In the genomic region with DNA sequence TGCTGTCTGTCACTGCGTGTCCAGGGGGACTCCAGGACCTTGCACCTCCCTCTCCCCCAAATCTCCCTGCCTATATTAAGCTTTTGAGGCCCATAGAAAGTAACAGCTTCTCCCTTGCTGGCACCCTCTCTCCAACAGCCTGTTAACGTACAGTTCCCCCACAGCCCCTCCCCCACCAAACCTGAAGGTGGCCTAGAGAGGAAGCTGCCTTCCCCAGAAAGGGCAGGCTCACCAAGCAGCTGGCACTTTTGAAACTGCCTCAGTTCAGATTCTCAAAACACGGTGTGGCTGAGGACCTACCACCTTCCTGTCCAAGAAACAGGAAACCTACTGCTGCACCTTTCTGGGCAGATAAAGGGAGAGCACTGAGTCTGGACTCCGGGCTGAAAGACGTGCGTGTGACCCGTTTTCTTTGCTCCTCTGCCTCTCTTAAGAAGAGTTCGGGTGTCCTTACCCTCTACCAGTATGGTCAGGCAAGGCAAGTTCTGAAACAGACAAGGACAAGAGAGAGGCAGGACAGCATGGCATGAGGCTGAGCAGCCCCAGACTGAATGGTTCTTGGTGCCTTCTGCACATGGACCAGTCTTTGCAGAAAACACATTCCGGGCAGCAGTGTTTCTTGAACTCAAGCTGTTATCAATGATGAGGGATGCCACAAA, we compare ENCODE assay signal across 8 mouse cellular contexts. TPM values are rescaled to one million over a fixed set of nuclear protein-coding genes. Genes with fewer than 3 reads are reported as not detected.
DNase-seq lines count a peak whose midpoint lies in the region; ATAC-seq and TF ChIP-seq lines count a peak whose summit lies in the region.

No protein-coding gene starts in this region.

- H3K9me3 ChIP-seq in forebrain, embryonic 13.5 days (replicated peaks) = no peaks in the 10 kb centered on the region
- H3K9me3 ChIP-seq in limb, embryonic 14.5 days (ENCODE audit: control insufficient read depth, low read length) = no peaks in the 10 kb centered on the region

- peak overlapping the region; percentile 98 for H3K9ac ChIP-seq in forebrain, embryonic 13.5 days
- peak overlapping the region; percentile 98 for H3K9ac ChIP-seq in limb, embryonic 14.5 days (ENCODE audit: low read depth, low read length, severe bottlenecking)

- H3K27ac ChIP-seq in forebrain, embryonic 13.5 days = peak overlapping the region; percentile 96
- H3K27ac ChIP-seq in limb, embryonic 14.5 days (replicated peaks; ENCODE audit: low read depth, low read length) = peak overlapping the region; percentile 98

- TF ChIP-seq POLR2A in limb, embryonic 14.5 days (IDR thresholded peaks at IDR 0.05; ENCODE audit: borderline replicate concordance, extremely low read depth, insufficient read depth, insufficient read length) = no peak

- H3K36me3 ChIP-seq in forebrain, embryonic 13.5 days (ENCODE audit: poor library complexity, severe bottlenecking) = peaks cover 36% of the 10 kb centered on the region
- peaks cover 37% of the 10 kb centered on the region for H3K36me3 ChIP-seq in limb, embryonic 14.5 days (ENCODE audit: control insufficient read depth, insufficient read depth, low read length)

- no peak; the same call in 1 of the 2 replicates for ATAC-seq in forebrain, embryonic 13.5 days
- no peak for ATAC-seq in limb, embryonic 14.5 days (ENCODE audit: low FRiP score, low read depth)
- peak; percentile 13; the same call in 1 of the 2 replicates for ATAC-seq in monocyte, adult 5-6 weeks (replicated peaks; ENCODE audit: insufficient number of reproducible peaks, low FRiP score, low TSS enrichment, poor library complexity, severe bottlenecking)

- 59% methylated on average over 9 of the region's 9 CpGs for WGBS in forebrain, embryonic 13.5 days
- 51% methylated on average over 9 of the region's 9 CpGs for WGBS in limb, embryonic 14.5 days

- peak; percentile 33 to 65 for DNase-seq in adrenal gland, adult (ENCODE audit: inconsistent age in 2 of 2, low spot score in 1 of 2)
- DNase-seq in adrenal gland, postnatal 10 days = no peak
- DNase-seq in A20 (ENCODE audit: low read depth, low spot score) = peak; percentile 89
- no peak for DNase-seq in limb, embryonic 14.5 days (ENCODE audit: low spot score)
- DNase-seq in thymus, postnatal 36 days = peak; percentile 90 to 93
- no peak for DNase-seq in retina, postnatal 1 day

- H3K27me3 ChIP-seq in forebrain, embryonic 13.5 days = no peaks in the 10 kb centered on the region
- H3K27me3 ChIP-seq in limb, embryonic 14.5 days (ENCODE audit: control insufficient read depth, insufficient read depth, low read length) = no peaks in the 10 kb centered on the region

- H3K4me3 ChIP-seq in forebrain, embryonic 13.5 days = peak overlapping the region; percentile 99
- peak overlapping the region; percentile 95 for H3K4me3 ChIP-seq in limb, embryonic 14.5 days (replicated peaks; ENCODE audit: low read length)

- peak overlapping the region; percentile 90 for H3K4me2 ChIP-seq in forebrain, embryonic 13.5 days
- H3K4me2 ChIP-seq in limb, embryonic 14.5 days (replicated peaks; ENCODE audit: low read depth, low read length, severe bottlenecking) = peak overlapping the region; percentile 67

- peaks cover 48% of the 10 kb centered on the region for H3K4me1 ChIP-seq in forebrain, embryonic 13.5 days
- H3K4me1 ChIP-seq in limb, embryonic 14.5 days (ENCODE audit: control insufficient read depth, insufficient read depth, low read length) = peaks cover 39% of the 10 kb centered on the region

RNA-seq across cellular contexts. Expression of a gene that starts 1.9 kb away (rescaled TPM):
- 100 to 1,000 TPM; 105 to 125 TPM for total RNA-seq in adrenal gland, postnatal 10 days (2021)
- polyA plus RNA-seq in forebrain, embryonic 13.5 days (2015; fragmentation: Nextera tagmentation; extraction: Ambion mirVana) = 131 and 142 TPM in 2 replicates
- 148 and 194 TPM in 2 replicates for polyA plus RNA-seq in limb, embryonic 14.5 days (2012; rRNA removed)
- polyA plus RNA-seq in limb, embryonic 14.5 days (2014; fragmentation: Nextera tagmentation; extraction: Ambion mirVana) = 151 and 153 TPM in 2 replicates
- 74.4 to 107 TPM (median 101 TPM) in 3 replicates for total RNA-seq in monocyte, adult 5-6 weeks (2017)

RNA-seq across cellular contexts. Expression of a gene that starts 15.7 kb away (rescaled TPM):
- 10 to 100 TPM; 24.5 to 26.7 TPM for total RNA-seq in adrenal gland, postnatal 10 days (2021)
- polyA plus RNA-seq in forebrain, embryonic 13.5 days (2015; fragmentation: Nextera tagmentation; extraction: Ambion mirVana) = 40.0 and 42.2 TPM in 2 replicates
- polyA plus RNA-seq in limb, embryonic 14.5 days (2012; rRNA removed) = 11.8 and 18.6 TPM in 2 replicates
- polyA plus RNA-seq in limb, embryonic 14.5 days (2014; fragmentation: Nextera tagmentation; extraction: Ambion mirVana) = 26.8 and 27.2 TPM in 2 replicates
- total RNA-seq in monocyte, adult 5-6 weeks (2017) = 10.0 to 12.9 TPM (median 10.6 TPM) in 3 replicates

RNA-seq across cellular contexts. Expression of a gene that starts 44.4 kb away (rescaled TPM):
- 10 to 100 TPM in 1 of 2 experiments, 1 to 10 TPM in 1; 7.2 to 10.1 TPM for total RNA-seq in adrenal gland, postnatal 10 days (2021)
- polyA plus RNA-seq in forebrain, embryonic 13.5 days (2015; fragmentation: Nextera tagmentation; extraction: Ambion mirVana) = 0.19 and 0.20 TPM in 2 replicates
- polyA plus RNA-seq in limb, embryonic 14.5 days (2012; rRNA removed) = 3.9 and 4.7 TPM in 2 replicates
- 2.6 and 4.4 TPM in 2 replicates for polyA plus RNA-seq in limb, embryonic 14.5 days (2014; fragmentation: Nextera tagmentation; extraction: Ambion mirVana)
- 0.68 to 0.75 TPM in 2 of 3 replicates, not detected in the other for total RNA-seq in monocyte, adult 5-6 weeks (2017)

RNA-seq across cellular contexts. Expression of a gene that starts 48.3 kb away (rescaled TPM):
- not detected for total RNA-seq in adrenal gland, postnatal 10 days (2021)
- not detected in 2 replicates for polyA plus RNA-seq in forebrain, embryonic 13.5 days (2015; fragmentation: Nextera tagmentation; extraction: Ambion mirVana)
- 0.68 and 0.77 TPM in 2 replicates for polyA plus RNA-seq in limb, embryonic 14.5 days (2012; rRNA removed)
- 1.6 and 3.2 TPM in 2 replicates for polyA plus RNA-seq in limb, embryonic 14.5 days (2014; fragmentation: Nextera tagmentation; extraction: Ambion mirVana)
- not detected in 3 replicates for total RNA-seq in monocyte, adult 5-6 weeks (2017)

Comparison
In these comparisons a context has a peak if more than half of its experiments do, and no peak if none do; other contexts are left out.
1. DNase-seq: peak in adrenal gland, adult (2 of 2), A20 (single experiment) and thymus, postnatal 36 days (2 of 2); none in adrenal gland, postnatal 10 days (single experiment), limb, embryonic 14.5 days (single experiment) and retina, postnatal 1 day (single experiment).